Mouse (Mus musculus) lung, adult 2 months (tissue): ENCODE measurements around the gene Kri1.

ENCODE experiments used
- CTCF ChIP-seq: fragments of 200-500 bp; IDR thresholded peaks from 2 replicates; pipeline ENCODE4 v1.5.1; 2011; ENCODE audit warnings: mild to moderate bottlenecking, low read length, control low read depth; ENCODE audit not compliant: insufficient read depth
- POLR2A ChIP-seq: fragments of 200-500 bp; IDR thresholded peaks from 2 replicates; pipeline ENCODE4 v1.6.1; 2011; ENCODE audit warnings: low read depth, mild to moderate bottlenecking, control low read depth, low read length, borderline replicate concordance; ENCODE audit errors: extremely low read depth

GRCm38 (mm10) chr9:21322211-21322916 lies 34.6 kb upstream of the Kri1 start:
- TF ChIP-seq POLR2A (no peak), CTCF (no peak)
